Mouse (Mus musculus) cerebellum, adult 2 months (tissue): ENCODE measurements at regions not wholly inside any gene's neighbourhood (a gene's known extent, or its start where the extent isn't known, plus 50 kb on each side); places are given as distances from the start of the nearest gene placed in this dataset.

Source experiments
- CTCF ChIP-seq: fragments of 200-500 bp; IDR thresholded peaks from 2 replicates; pipeline ENCODE4 v1.5.1; 2011; ENCODE audit warnings: low read depth, mild to moderate bottlenecking, control low read depth, low read length, moderate library complexity, borderline replicate concordance; ENCODE audit not compliant: insufficient read depth
- POLR2A ChIP-seq: fragments of 200-500 bp; IDR thresholded peaks from 2 replicates; pipeline ENCODE4 v1.6.1; 2011; ENCODE audit warnings: low read length, control low read depth, borderline replicate concordance; ENCODE audit not compliant: insufficient read depth

DNA sequence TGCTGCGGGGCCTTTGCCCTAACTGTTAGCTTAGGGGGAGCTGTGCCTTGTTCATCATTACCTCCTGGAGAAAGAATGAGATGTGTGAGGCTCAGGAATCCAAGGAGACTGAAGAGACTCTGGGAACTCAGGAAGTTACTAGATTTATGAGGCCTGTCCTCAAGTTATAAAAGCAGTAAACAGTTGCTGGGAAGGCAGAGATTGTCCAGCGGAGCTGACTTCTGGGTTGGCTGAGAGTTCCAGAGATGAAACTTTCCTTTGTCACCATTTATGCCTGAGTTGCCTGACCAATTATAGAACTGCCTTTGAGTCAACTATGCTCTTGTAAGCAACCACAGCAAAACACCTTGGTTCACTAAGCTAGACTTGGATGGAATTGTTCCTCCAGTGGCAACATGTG lies 282.1 kb upstream of the Gli3 start:
- TF ChIP-seq CTCF (no peak), POLR2A (no peak)
